Mouse (Mus musculus) retina, adult 2 months (tissue): Measurements from ENCODE around the gene Rxra.

Source experiments
- DNase-seq: peaks from one replicate; pipeline ENCODE4 v3.0.0-alpha.2; 2012; ENCODE audit warnings: low read depth, low spot score

Rxra gene

DNA sequence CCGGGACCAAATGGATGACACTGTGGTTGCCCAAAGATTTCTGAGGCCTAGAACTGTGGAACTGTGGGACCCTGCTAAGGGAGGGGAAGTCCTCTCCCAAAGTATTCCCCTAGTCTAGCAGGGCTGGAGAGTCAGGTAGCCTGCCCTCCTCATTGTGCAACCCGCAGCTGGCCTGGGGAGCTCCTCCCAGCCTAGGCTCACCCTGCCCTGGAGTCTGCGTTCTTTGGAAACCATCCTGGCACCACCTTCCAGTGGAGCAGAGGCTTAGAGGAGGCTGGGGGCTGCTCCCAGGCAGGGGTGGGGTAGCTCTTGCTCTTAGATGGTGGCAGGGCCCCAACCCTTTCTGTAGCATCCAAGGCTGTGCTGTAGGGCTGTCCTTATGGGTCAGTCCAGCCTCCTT is 26.0 kb downstream of the Rxra start:
- no peak for DNase-seq

DNA sequence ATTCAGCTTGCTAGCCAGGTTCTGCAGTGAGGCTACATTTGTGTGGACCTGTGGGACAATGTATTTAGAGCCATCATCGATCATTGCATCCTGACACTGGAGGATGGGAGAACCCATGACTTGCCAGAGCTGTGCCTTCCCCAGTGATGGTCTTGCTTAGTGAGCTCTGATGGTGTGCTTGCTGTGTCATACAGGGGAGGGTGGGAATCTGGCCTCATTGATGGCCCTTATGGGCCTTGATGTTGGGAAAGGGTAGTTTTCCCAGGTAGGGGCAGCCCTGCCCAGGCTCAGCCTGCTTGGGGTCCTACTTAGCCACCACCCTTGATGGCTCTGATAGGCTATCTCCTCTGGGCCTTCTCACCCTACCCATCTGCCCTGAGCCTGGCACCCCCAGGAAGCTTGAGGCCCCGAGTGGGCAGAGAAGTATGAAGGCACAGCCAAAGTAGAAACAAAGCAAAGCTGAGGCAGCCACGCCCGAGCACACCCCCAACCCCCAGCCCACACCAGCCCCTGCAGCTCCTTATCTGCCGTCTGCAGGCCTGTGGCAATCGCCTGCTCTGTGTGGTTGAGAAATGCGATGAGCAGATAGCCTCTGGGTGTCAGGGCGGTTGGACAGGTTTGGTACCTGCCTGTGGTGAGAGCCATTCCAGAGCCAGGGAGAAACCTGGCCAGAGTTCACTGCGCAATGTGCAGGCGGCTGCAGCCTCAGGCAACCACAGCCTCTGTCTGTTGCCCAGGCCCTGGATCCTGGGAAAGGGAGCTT is 26.8 kb downstream of the Rxra start:
- DNase-seq = no peak

DNA sequence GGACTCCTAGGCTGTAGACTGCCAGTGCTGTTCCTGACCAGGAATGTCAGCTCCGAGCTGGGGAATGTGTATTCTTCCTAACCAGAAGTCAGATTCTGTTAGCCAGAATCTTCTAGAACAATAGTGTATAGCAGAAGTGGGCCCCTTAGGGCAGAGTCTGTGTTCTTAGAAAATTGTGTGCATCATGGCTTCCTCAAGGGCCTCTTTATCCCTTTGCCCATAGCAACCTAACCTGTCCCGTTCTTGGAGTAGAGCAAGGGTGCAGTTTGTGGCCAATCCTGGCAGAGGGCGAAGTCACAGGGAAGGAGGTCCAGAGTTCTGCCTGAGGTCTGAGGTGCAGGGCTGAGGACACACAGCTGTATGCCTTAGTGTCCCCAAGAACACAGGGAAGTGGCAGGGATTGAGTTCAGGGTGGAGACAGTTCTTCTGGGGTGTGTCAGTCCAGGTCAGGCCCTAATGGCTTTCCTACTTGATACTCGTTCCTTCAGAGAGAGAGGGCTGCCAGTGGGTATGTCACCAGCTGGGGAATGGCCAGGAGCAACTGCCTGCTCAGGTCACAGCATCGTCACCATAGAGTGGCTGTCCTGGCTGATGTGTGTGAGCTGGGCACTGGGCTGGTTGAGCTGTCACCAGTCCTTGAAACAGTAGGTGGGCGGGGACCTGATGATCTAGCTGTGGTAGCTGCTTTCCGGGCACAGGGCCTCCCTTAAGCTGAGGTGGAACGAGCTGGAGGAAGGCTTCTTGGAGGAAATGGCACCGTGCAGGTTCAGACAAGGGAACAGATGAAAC is 27.8 kb downstream of the Rxra start:
- DNase-seq = no peak

DNA sequence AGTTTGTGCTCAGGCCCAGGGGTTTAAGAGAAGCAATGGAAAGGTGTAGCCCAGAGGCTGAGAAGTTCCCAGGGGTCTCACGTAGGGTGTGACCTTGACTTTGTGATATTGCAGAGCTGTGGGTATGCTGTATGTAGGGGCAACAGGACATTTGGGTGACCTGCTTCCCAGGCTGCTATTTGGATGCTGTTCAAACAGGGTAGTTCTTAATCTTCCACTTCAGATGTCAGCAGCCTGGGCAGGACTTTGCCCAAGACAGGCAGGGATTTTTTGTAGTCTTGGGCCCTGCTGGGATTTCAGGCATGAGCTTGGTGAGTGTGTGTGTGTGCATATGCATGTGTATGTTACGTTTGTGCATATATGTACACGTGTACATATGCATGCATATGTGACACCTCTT is 28.4 kb downstream of the Rxra start:
- DNase-seq = no peak

DNA sequence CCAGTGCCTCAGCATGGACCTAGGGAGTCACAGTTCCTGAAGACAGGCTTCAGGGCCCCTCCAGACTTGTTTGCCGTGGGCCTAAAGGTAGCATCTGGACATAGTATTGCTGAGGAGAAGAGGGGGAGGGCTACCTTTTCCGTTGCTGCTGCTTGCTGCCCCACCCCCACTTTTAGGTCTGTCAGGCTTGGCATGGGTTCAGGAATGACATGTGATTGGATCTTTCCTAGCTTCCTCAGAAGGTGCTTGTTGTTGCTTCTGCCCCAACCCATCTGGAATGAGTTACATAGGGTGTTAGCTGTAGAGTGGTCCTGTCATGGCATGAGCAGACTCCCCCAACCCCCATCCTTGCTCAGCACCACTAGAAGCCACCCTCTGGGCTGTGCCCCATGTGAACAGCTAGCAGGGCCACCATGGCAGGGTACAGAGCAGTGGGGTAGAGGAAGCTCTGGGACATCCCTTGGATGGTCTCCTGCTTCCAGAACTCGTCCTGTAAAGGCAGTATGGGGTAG is 34.7 kb downstream of the Rxra start:
- no peak for DNase-seq

DNA sequence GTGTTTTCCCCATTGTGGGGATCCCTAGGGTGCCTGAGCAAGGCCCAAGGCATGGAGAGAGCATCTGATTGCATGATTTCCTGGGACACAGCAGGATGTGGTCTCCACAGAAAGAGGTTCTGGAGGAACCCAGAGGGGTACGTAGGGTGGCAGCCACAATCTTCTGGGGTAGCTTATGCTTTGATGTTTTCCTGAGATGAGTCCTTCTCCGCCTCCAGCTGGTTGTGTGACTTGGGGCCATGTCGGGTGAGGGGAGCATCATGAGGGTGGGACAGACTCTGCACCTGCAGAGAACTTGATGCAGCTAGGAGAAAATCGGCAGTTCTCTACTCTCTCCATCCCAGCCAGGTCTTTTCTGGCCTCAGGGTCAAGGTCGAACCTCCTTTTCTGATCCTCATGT is 36.4 kb downstream of the Rxra start:
- no peak for DNase-seq

DNA sequence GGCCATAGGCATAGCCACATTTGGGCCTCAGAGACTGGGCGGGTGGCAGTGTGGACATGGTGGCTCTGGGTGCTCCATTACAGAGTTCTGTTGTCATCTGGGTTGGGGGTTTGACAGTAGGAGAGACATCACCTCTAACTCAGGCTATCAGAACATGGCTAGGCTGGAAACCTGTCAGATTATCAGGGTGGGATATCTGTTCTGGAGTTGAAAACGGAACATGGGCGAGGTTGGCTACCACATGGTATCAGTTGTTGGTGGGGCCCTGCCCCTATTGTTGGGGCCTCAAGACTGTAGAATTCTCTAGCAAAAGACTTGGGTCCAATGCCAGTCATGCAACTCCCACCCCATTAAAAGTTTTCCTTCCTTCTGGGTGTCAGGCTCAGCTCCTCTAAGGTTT is 37.1 kb downstream of the Rxra start:
- no peak for DNase-seq

DNA sequence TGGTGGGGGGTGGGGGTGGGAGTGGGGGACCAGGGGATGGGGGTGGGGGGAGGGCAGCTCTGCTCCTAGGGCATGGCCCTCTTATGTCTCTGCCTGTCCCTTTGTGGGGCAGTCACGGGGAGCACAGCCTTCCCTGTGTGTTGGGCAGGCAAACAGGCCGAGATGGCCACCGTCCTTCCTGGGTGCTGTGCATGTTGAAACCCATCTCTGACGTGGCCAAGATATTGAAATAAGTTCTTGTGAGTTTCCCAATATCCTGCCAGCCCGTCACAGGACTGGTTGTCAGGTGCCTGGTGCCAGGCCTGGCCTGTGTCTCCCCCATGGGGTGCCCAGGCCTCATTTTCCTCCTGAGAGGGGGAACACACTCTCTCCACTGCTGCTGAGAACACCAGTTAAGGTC is 37.9 kb downstream of the Rxra start:
- DNase-seq = no peak

DNA sequence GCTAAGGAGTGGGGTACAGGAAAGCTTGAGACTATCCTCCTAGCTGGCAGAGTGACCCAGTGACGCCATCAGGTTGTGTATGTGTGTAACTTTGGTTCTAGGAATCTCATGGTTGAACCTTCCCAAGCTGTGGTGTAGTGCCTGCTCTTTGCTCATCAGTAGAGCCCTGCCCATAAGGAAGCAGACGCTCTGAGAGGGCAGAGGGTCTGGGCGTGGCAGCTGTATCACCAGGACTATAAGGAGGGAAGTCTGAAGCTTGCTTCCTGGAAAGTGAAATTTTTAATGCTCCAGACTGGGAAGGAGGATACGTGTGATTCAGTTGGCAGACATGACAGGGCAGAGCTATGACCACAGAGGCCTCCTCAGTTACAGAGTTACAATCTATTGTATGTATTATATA is 39.0 kb downstream of the Rxra start:
- no peak for DNase-seq

DNA sequence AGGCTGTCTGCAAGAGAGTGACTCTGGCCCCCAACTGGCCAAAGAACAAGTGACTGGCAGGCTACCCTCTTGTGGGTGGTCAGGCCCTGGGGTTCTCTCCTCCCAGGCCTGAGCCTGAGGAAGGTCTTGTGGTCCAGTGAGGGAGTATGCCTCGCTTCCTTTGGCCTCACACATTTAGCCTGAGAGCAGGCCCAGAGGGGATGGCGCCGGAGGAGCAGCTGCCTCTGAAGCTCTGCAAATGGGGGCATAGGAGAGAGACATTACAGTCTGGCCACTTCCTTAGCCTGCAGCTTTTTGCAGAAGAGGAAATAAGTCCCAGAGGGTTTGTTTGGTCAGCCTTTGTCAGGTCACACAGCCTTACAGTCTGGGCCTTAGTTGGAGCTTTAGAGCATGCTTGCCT is 40.1 kb downstream of the Rxra start:
- DNase-seq = no peak

DNA sequence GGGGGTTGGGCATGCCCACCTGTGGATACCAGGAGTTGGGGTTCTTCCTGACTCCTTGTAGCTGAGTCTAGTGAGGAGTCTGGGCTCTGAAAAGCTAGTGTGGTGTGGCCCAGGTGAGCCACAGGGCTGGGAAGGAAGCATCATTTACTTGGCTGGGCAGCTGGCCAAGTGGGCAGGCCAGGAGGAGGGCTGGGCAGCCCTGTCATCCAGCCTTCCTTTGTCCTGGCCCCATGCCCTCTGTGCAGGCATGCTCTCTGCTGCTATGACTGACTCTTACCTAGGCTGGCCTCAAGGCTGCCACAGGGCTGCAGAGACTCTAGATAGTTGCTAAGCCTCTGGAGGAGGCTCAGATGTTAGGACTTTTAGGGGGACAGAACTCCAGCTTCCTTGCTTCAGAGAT is 42.0 kb downstream of the Rxra start:
- no peak for DNase-seq

DNA sequence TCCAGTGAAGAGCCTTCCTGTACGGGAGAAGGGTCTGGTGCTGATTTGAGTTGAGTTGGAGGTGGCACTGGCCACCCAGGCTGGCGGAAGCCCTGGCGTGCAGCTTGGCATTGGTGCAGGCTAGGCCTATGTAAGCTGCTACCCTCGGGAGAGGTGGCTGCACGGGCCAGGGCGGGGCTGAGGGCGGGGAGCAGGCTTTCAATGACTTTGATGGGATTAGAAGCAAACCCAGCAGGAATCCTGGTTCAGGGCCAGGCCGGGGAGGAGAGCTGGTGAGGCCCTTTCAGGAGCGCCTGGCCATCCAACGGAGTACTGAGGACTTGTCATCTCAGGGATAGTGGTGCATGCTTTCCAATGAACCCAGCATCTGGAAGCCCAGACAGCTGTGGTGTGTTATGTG is 43.4 kb downstream of the Rxra start:
- no peak for DNase-seq

DNA sequence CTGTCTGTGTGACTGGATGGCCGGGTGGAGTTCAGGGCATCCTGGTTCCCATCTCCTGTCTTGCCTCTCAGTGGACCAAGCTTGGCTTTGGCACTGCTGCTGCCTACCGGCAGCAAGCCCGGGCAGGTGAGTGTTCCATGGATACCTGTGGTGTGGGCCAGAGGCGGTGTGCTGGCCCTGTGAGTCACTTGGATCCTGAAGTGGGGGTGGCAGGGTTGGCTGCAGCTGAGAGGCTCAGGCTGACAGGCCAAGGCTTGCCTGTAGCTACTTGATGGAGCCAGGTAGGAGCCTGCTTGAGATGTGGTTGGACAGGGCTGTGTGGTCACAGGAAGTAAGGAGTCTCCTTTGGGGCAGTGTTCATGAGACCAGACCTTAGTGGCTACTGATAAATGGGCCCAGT is 45.4 kb downstream of the Rxra start:
- no peak for DNase-seq

DNA sequence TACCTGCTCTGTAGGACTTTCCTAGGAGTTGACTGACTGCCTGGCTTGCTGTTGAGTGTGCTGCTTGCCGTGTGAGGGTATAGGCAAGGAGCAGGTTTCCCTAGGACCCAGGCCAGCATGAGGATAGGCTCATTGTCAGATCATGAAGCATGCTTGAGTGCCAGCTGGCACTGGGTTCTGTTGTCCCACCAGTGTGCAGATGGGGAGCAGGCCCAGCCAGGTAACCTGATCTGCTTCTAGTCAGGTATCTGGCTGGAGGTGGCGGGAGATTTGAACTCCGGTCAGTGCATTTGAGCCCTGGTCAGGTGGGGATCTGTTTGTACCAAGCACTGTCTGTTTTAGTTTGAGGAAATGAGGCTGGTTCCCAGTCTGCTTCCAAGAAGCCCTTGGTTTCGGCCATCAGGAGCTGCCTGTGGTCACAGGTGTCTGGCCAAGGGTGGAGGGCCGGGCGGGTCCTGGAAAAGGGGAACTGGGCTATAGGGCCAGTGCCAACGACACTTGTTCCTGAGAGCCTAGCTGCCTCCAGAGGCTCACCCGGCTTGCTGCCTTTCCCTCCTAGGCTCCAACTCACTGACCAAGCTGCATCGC is 48.6 kb downstream of the Rxra start:
- DNase-seq = no peak

DNA sequence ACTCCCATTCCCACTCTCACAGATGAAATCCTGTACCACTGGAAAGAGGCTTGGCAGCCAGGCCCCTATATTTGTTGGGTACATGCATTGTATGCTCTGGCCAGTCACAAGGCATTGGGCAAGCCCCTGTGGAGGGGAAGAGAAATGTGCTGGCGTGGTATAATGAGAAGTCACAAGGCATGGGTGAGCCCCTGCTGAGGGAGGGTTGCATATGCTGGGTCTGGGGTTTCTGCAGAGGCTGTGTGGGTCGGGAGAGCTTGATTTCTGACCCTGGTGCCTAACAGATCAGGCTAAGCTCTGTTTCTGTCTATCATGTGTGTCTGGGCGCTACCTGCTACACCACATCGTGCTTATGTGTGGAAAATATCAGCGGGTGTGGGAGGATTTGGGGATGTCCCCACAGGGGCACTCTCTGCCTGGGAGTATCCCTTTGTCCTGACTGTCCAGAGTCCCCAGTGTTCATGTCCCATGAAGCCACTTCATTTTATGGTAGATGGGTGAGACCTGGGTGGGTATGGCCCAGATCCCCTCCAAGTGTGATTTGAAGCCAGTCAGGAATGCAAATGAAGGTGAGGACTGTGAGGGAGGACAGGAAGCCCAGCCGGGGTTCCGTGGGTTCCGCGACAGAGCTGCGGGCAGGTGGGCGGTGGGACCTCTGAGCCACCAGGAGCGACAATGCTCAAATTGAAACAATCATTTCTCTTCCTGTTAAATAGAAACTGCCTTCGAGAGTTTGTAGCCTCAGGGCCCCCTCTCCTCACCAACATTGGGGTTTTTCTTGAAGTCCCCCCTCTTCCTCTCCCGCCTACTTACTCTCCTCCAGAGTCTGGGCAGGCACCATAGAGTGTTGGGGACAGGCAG is 52.0 kb downstream of the Rxra start:
- DNase-seq = no peak

DNA sequence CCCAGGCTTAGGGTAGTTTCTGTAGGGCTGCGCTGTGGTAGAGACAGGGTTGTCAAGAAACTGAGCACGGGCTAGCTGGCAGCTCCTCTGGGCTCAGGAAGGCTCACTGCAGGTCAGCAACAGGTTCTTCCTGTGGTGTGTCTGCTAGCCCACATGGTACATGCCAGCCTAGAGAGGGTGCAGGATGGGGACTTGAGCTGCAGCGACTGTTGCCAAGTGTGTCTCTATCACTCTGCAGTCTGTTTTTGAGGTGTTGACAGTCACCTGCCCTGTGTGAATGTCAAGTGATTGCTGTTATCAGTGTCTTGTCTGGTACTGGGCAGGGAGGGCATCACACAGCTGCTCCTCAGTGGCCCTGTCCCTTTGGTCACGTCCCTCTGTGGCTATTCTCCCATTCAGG is 52.8 kb downstream of the Rxra start:
- DNase-seq = no peak

DNA sequence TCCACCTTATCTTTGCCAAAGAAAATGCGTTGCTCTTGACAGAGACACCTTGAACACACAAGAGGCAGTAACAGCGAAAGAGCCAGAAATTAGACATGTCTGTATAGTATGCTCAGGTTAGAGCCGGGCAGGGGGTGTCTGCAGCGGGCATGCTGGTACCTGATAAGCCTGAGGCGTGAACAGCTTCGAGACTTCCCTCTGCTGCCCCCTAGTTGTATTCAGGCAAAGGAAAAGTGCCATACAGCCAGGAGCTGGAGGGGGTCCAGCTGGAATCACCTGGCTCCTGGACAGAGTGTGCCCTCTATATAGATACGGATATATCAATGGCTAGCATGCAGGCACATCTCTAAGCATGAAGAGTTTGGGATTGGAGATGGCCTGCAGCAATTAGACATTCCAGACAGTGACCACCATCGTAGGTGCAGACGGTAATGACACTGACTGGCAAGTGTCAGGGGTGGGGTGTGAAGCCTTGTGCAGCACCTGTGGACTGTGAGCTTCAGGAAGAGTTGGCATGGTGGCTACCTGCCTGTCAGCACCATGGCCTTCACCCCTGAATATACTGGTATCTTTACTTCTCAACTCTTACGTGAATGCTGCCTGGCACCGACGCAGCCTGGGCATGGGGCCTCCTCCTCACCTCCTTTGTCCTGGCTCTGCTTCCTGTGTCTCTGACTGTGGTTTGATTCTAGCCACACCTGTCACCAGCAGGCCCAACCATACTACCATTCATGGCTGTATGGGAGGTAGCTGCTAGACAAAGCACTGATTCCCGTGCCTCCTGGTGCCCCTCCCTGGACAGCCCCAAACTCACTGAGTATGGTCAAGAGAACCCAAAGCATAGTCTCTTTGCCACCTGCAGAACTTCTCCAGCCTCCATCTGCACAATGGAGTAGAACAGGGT is 54.0 kb downstream of the Rxra start:
- peak; percentile 20 for DNase-seq

DNA sequence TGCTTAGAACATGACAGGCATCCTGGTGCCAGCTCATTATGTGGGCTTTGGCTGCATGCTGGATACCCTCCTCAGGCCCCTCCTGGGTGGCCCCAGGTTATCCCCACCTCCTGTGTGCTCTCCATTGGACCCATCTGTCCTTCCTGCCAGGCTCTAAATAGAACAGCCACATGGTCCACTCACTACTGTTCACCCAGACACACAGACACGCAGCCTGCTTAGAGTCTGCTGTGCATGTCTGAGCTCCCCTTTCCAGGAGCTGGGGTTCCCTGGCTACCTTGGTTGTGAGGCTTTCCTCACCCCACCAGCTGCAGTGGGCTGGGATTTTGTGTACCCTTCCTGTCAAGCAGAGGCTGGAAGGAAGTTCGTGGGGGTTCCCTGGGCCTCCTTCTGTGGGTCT is 56.8 kb downstream of the Rxra start:
- DNase-seq = no peak

DNA sequence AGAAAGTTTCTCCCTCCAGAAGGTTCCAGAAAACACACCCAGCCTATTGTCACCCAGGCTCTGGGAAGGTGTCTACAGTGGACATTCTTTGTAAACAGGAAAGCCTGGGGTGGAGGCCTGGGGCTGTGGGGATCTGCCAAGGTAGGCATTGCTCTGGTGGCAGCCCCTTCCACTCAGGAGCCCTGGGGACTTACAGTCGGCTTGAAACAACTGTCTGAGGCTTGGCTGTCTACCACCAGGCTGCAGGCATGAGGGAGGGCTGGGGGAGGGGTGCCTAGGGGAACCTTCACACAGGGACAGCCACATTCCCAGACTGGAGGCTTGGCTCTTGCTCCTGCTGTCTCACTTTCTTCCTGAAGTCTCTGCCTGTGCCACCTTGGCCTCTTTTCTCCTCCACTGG is 58.1 kb downstream of the Rxra start:
- DNase-seq = no peak

DNA sequence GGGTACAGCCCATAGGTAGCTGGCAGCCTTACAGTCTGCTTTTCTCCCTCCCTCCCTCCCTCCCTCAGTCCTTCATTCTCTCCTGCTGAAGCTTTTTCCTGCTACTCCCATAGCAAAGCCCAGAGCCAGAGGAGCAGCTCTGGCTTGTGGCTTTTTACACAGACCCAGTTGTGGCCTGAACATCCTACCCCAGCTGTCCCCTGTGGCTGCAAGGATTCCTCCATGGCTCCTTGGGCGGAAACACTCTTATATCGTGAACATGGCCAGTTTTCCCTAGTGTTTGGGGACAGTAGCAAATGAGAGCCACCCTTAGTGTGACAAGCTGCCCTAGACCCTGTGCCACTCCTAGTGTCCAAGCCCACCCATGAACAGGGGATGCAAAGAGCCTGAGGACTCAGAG is 58.6 kb downstream of the Rxra start:
- no peak for DNase-seq

DNA sequence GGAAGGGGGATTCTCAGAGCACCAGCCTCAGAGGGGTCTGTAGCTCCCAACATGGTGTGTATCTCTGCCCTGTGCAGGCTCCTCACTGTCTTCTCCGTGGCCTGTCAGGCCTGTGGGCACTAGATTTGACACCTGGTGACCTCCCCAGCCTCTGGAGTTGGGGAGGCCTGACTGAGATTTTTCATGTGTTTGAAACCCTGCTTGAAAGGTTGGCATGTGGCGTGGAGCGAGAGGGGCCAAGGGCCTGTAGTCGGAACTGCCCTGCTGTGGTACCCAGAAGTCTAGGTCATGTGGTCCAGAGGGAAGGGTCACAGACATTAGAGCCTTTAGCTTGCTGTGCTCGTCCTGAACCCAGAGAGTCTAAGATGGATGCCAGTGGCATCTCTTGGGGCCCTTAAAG is 60.6 kb downstream of the Rxra start:
- no peak for DNase-seq
